Mouse (Mus musculus) C2C12 (cell line): Measurements from ENCODE around the gene Wwc2. TPM values are rescaled to one million over a fixed set of nuclear protein-coding genes. Genes with fewer than 3 reads are reported as not detected.

Experiments
- H3K27me3 ChIP-seq: one replicate; pipeline ENCODE4 v1.6.1; 2011; ENCODE audit not compliant: control insufficient read depth, insufficient read depth, insufficient read length
- H3K36me3 ChIP-seq: one replicate; pipeline ENCODE4 v1.6.1; 2011; ENCODE audit not compliant: control insufficient read depth, insufficient read depth
- H3K4me3 ChIP-seq: one replicate; pipeline ENCODE4 v1.5.1; 2011; ENCODE audit warnings: mild to moderate bottlenecking, control low read depth; ENCODE audit not compliant: poor library complexity, insufficient read depth, severe bottlenecking
- H3K79me2 ChIP-seq: one replicate; pipeline ENCODE4 v1.6.1; 2011; ENCODE audit not compliant: control insufficient read depth, insufficient read depth
- H3K79me3 ChIP-seq: one replicate; pipeline ENCODE4 v1.6.1; 2011; ENCODE audit warnings: low read depth, control low read depth
- H3ac ChIP-seq: one replicate; pipeline ENCODE3; 2011; ENCODE audit warnings: low read depth; ENCODE audit not compliant: control insufficient read depth, insufficient read length
- CEBPB ChIP-seq: IDR thresholded peaks from one replicate; pipeline ENCODE4 v1.6.1; 2011; ENCODE audit warnings: low read depth, mild to moderate bottlenecking, control low read depth, moderate library complexity
- CTCF ChIP-seq: IDR thresholded peaks from one replicate; pipeline ENCODE4 v1.5.1; 2011; ENCODE audit not compliant: control insufficient read depth, insufficient read depth, insufficient read length
- FOSL1 ChIP-seq: IDR thresholded peaks from one replicate; pipeline ENCODE4 v1.8.0; 2011; ENCODE audit warnings: mild to moderate bottlenecking, low read length; ENCODE audit not compliant: poor library complexity, insufficient read depth, severe bottlenecking
- MAX ChIP-seq: IDR thresholded peaks from one replicate; pipeline ENCODE4 v1.6.1; 2011; ENCODE audit warnings: mild to moderate bottlenecking, control low read depth
- MYOD1 ChIP-seq: IDR thresholded peaks from one replicate; pipeline ENCODE4 v1.6.1; 2011; ENCODE audit warnings: low read depth; ENCODE audit not compliant: control insufficient read depth, insufficient read length
- MYOG ChIP-seq: IDR thresholded peaks from one replicate; pipeline ENCODE4 v1.6.1; 2011; ENCODE audit not compliant: control insufficient read depth, insufficient read length; ENCODE audit errors: extremely low read depth
- USF1 ChIP-seq: IDR thresholded peaks from one replicate; pipeline ENCODE4 v1.6.1; 2011; ENCODE audit warnings: low read depth, mild to moderate bottlenecking, control low read depth, moderate library complexity
- polyA plus RNA-seq: library from polyadenylated mRNA; unstranded; fragments of >200 nt; fragmentation: generic; extraction: Trizol; gene quantifications from one replicate; pipeline ENCODE4 v1.2.1, GENCODE M21; 2012; ENCODE audit warnings: missing spikeins

The Wwc2 gene
- polyA plus RNA-seq, 1 experiment: 15.3 TPM

DNA sequence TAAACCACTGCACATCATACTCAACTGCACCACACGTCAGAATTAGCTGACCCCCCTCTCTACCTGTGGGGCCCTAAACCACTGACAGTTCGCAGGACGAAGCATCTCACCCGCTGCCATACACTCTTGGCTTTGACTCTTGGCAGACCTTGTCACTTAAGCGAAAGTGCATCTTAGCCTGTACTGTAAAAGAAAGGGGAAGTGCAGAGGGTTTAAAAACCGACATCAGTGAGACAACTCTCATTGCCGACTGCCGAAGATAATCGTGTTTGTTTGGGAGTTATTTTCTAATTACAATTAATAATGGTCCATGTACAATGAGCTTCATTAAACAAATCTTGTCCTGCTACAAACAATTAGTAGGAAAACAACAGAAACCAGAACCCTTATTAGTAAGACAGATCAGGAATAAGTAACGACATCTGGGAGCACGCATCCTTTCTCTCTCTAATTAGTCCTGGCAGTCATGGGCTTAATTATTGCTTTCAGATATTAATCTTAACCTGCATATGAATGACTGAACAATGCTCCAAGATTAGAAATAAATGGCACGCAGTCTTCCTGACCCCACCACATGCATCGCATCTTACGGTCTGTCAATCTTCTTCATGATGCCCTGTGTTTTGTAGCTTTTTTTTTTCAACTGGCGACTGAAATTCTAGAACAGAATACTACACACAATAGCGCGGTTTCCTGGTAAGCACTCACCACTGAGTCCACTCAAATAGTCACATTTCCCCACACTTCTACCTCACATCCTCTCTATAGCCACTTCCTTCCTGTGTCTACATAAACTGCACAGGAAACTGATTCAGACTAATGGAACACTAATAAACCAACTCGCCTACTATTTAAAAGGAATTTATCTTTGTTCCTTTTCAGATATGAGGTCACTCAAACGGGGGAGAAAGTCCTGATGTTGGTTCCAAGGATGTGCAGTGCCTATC, 42.8 kb downstream of the Wwc2 start:
- Histone ChIP-seq H3K79me2 (peaks cover 100% of the 10 kb centered on the region), H3K4me3 (no peak overlapping the region), H3K27me3 (no peaks in the 10 kb centered on the region), H3ac (no peak overlapping the region), H3K79me3 (peaks cover 84% of the 10 kb centered on the region), H3K36me3 (peaks cover 13% of the 10 kb centered on the region)
- TF ChIP-seq CEBPB (no peak), FOSL1 (no peak), MYOG (no peak), CTCF (no peak), MAX (no peak), USF1 (no peak), MYOD1 (no peak)

- peaks cover 13% of the 10 kb centered on the region for H3K36me3 ChIP-seq
- no peak overlapping the region for H3K4me3 ChIP-seq
- TF ChIP-seq FOSL1 (no peak), CEBPB (no peak), MYOG (no peak), USF1 (no peak), MAX (no peak), CTCF (no peak), MYOD1 (no peak)
- no peak overlapping the region for H3ac ChIP-seq
- peaks cover 73% of the 10 kb centered on the region for H3K79me3 ChIP-seq
- H3K27me3 ChIP-seq: no peaks in the 10 kb centered on the region
- H3K79me2 ChIP-seq: peaks cover 100% of the 10 kb centered on the region
These were observed 47.7 kb downstream of the Wwc2 start for GRCm38 (mm10) chr8:47943049-47943448.

GRCm38 (mm10) chr8:47941028-47941427, 49.7 kb downstream of the Wwc2 start:
- Histone ChIP-seq H3ac (no peak overlapping the region), H3K36me3 (peaks cover 9% of the 10 kb centered on the region), H3K79me3 (peaks cover 71% of the 10 kb centered on the region), H3K4me3 (no peak overlapping the region), H3K27me3 (no peaks in the 10 kb centered on the region), H3K79me2 (peaks cover 100% of the 10 kb centered on the region)
- TF ChIP-seq CEBPB: no peak
- no peak for TF ChIP-seq MYOD1
- TF ChIP-seq FOSL1: no peak
- TF ChIP-seq USF1: no peak
- no peak for TF ChIP-seq MAX
- TF ChIP-seq CTCF: no peak
- no peak for TF ChIP-seq MYOG

DNA sequence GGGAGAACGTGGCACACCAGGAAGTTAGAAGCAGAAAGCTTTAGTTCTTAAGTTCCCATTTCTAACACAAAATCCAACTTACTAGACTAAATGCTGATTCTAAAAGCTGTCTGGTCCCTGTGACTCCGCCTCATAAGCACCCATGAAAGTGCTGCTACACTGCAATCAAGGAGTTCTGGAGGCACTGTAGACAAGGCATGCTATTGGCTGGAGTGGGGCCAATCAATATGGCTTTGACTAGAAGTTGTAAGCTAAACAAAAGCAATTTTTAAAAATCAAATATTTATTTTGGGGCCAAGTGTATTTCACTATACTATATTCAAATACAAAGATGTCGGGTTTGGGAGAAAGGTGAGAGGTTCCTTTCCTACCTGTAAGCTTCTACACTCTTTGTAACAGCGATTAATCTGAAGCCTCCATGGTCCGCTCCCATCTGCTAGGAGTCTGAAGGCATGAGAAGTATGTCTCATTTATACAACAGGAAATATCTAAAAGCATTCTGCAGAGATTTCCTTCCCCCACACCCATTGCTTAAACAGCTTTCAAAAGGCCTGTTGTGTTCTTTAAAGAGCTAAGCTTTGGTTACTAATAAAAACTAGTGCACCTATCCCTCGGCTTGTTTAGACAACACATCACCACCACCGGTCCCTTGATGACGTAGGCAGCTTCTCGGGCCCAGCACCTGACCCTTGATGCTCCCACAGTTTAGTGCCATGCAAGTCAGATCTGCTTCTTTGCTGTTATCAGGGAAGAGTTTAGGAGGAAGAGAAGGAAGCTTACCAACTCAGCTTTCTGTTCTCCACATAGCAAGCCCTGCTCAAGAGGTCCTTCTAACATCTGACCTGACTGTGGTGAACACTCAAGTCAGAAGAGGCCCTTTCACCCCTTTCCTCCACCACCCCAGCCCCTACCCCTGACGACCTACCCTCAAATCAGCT, 50.5 kb downstream of the Wwc2 start:
- Histone ChIP-seq H3K79me2 (peaks cover 100% of the 10 kb centered on the region), H3K4me3 (no peak overlapping the region), H3ac (no peak overlapping the region), H3K79me3 (peaks cover 70% of the 10 kb centered on the region), H3K27me3 (no peaks in the 10 kb centered on the region), H3K36me3 (peaks cover 9% of the 10 kb centered on the region)
- TF ChIP-seq CTCF: no peak
- no peak for TF ChIP-seq USF1
- TF ChIP-seq CEBPB: no peak
- TF ChIP-seq MYOG: no peak
- no peak for TF ChIP-seq FOSL1
- TF ChIP-seq MAX: no peak
- TF ChIP-seq MYOD1: no peak

GRCm38 (mm10) chr8:47939217-47939616, 51.5 kb downstream of the Wwc2 start:
- Histone ChIP-seq H3ac (no peak overlapping the region), H3K27me3 (no peaks in the 10 kb centered on the region), H3K36me3 (peaks cover 9% of the 10 kb centered on the region), H3K79me3 (peaks cover 67% of the 10 kb centered on the region), H3K4me3 (no peak overlapping the region), H3K79me2 (peaks cover 100% of the 10 kb centered on the region)
- TF ChIP-seq CEBPB (no peak), MAX (no peak), FOSL1 (no peak), USF1 (no peak), MYOG (no peak), MYOD1 (no peak), CTCF (no peak)
